Mouse (Mus musculus) thymus, postnatal 0 days (tissue): ENCODE results near the gene H13. TPM values are rescaled to one million over a fixed set of nuclear protein-coding genes. Genes with fewer than 3 reads are reported as not detected.

Experiments
- DNase-seq: peaks from one replicate; pipeline ENCODE4 v3.0.0-alpha.2; 2015; ENCODE audit warnings: low spot score
- polyA plus RNA-seq: library from polyadenylated mRNA; unstranded; fragments of >200 nt; fragmentation: Nextera tagmentation; extraction: Ambion mirVana; gene quantifications from 2 replicates; pipeline ENCODE4 v1.2.1, GENCODE M21; 2015

H13 gene
- polyA plus RNA-seq, 1 experiment from 2014 or later, result 200 TPM

DNA sequence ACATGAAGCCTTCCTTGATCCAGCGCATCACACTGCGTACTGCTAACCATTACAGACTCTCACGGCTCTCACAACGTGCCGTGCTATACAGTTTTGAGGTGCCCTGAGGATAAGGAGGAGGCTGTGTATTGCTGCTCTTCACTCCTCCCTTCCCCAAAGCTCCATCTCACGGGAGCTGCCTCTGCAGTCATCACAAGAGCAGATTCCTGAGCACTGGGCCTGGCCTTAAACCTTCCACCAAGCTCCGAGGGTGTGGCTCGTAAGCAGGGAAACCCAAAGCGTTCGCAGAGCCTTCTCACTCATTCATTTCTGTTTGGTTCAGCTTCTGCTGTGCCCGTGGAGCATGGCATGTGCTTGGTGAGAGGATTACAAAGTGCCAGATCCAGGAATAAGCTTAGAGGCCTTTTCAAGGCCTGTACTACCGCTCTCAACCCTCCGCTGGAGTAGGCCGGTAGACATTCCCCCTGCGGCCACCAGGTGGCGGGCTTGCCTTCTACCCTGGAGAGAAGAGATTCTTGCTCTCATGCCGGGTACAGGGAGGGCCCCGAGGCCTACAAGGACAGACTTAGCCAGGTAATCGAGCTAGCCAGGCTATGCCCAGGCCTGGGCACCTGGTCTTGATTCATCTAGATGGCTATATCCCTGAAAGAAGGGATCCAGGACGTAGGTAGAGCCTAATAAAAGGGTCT is 27.4 kb downstream of the H13 start:
- peak; percentile 90 for DNase-seq

- DNase-seq, result no peak
These were observed 30.9 kb downstream of the H13 start for GRCm38 (mm10) chr2:152700138-152700537.

- no peak for DNase-seq
These were observed 31.5 kb downstream of the H13 start for GRCm38 (mm10) chr2:152700725-152701124.

DNA sequence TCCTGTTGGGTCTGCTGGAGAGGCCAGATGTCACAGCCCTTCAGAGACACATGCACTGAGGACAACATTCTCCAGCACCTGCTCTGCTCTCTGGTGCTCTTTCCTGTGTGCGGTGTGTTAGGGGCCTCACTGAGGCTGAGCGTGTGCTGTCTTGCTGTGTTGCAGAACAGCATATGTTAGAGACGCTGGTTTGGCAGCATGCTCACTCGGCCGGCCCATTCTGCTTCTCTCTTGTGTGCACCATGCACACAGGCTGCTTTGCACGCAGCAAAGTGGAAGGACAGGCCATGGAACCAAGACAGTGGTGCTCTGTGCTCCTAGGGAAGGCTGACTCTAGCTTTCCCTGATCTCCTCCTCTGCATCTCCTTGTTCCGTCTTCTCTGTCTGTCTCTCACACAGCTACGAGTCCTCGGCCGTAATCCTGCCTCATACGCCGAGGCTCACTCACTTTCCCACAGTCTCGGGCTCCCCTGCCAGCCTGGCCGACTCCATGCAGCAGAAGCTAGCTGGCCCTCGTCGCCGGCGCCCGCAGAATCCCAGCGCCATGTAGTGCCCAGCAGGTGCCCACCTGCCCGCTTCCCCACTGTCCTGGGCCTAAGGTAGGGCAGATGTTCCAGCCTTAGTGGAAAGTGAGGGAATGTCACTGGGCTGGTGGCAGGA is 34.5 kb downstream of the H13 start:
- DNase-seq, result no peak

GRCm38 (mm10) chr2:152704256-152704605 is 35.0 kb downstream of the H13 start:
- DNase-seq, result no peak

- DNase-seq, result no peak
These were observed 35.6 kb downstream of the H13 start for GRCm38 (mm10) chr2:152704811-152705370.

DNA sequence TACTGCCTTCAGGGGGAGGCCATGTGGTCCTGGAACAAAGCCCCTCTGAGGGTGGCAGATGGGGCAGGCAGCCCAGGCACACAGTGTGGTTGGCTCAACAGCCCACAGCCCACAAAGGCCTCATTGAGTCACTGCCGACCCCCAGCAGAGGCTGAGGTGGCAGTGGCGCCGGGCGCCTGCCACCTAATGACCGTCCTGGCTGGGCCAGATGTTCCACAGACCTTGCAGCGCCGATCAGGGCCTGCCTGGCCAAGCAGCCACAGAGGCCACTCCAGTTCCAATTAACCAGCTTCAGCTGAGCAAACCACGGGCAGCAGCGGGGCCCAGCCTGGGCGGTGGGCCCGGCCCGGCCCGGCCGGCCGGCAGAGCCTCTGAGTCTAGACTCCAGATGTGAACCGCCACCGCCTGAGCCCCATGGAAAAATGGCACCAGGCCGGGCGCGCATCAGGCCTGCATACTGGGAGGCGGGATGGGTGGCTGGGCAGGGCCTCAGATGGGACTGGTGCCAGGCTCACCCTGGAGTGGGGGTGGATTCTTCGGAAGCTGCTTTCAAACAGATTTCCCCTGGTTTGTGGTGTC is 36.8 kb downstream of the H13 start:
- no peak for DNase-seq

GRCm38 (mm10) chr2:152707186-152707585 is 37.9 kb downstream of the H13 start:
- no peak for DNase-seq

- no peak for DNase-seq
These were observed 38.4 kb downstream of the H13 start for GRCm38 (mm10) chr2:152707627-152708026.

DNA sequence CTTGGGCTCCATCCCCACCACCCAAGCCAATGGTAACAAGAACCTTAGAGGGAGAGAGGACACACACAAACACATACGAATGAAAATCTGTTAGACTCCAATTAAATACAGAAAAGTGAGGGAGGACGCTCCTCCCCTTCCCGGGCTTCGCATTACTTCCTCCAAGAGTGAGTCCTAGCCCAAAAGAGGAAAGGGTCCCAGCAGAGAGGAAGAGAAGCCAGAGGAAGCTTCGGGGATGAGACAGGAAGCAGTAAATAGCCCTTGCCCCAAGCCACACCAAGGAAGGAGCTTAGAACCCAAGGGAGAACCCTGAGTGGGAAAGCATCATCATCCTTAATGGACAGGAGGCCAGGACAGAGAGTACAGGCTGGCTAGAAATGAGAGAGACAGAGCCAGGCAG is 39.8 kb downstream of the H13 start:
- DNase-seq, result no peak

- DNase-seq, result no peak
These were observed 47.0 kb downstream of the H13 start for GRCm38 (mm10) chr2:152716241-152716772.

GRCm38 (mm10) chr2:152717652-152718051 is 48.4 kb downstream of the H13 start:
- DNase-seq, result no peak

- no peak for DNase-seq
These were observed 48.8 kb downstream of the H13 start for GRCm38 (mm10) chr2:152718076-152718475.

DNA sequence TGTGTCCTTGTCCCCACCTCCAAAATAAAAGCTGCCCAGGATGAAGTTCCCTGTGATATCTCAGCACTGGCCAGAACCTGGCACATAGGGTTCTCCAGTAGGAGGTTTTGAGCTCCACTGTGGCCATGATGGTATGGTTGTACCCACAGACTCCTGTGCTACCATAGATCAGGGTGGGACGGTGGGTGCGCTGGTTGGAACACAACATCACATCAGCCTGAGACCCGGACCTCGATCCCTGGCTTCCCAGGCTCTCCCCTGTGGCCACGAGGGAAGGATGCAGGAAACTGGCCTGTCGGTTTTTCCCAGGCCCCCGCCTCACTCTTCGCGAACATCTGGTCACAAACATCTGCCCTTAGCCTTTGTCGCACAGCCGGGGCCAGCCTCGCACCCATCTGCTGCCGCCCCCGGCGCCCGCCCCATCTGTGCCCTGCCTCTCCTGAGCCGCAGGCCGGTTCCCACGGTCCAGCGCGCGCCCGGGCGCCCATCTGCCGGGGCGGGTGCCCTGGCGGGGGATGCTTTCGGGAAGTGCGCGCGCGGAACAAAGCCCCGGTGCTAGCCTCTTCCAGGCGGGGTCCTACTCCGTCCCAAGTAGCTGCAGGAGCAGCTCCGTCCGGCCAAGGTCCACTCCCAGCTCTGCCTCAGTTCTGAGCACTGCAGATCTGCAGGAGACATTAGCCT is 54.5 kb downstream of the H13 start:
- peak; percentile 14 for DNase-seq

- DNase-seq, result no peak
These were observed 55.1 kb downstream of the H13 start for GRCm38 (mm10) chr2:152724332-152724723.

DNA sequence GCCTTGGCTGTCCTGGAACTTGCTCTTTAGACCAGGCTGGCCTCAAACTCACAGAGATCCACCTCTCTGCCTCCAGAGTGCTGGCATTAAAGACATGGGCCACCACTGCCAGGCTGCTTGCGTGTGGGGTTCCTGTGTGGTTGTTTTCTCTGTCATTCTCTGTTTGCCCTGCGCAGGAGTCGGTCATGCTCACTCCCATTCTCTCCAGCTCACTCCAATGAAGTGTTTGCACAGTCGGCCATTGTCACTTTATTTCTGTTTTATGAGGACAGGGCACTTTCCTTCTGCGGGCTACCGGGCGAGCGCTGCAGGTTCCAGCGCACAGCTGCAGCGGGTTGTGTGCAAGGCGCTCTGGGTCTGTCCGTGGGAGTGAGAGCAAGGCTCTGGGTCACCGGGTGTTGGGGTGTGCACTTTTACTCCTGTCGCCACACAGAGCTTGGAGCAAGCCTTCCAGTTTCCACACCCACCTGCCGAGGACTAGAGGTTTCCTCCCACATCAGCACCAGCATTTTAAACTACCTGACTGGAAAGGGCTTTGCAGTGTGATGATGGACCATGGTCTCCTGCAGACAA is 56.0 kb downstream of the H13 start:
- no peak for DNase-seq

- DNase-seq, result no peak
These were observed 57.0 kb downstream of the H13 start for GRCm38 (mm10) chr2:152726213-152726612.

GRCm38 (mm10) chr2:152726751-152727335 is 57.6 kb downstream of the H13 start:
- no peak for DNase-seq

GRCm38 (mm10) chr2:152727795-152728510 is 58.7 kb downstream of the H13 start:
- no peak for DNase-seq

GRCm38 (mm10) chr2:152728594-152728993 is 59.3 kb downstream of the H13 start:
- DNase-seq, result no peak
